Mouse (Mus musculus): ENCODE data around the gene Olfr1274-ps. TPM values are rescaled to one million over a fixed set of nuclear protein-coding genes. Genes with fewer than 3 reads are reported as not detected.
"Not testable (repeated sequence)": the region's sequence is repeated elsewhere in the genome, so short reads cannot be mapped to it uniquely, and the experiment has no call there.

The Olfr1274-ps gene
- not detected for total RNA-seq (2021)
- long read RNA-seq, experiment 1, result 0 reads
- long read RNA-seq, experiment 2, result 0 reads

GRCm38 (mm10) chr2:90398633-90399107 is at the start of gene Olfr1274-ps:
TSS of gene Olfr1274-ps (plus strand) at chr2:90398683.
- intact Hi-C loops (cut with DNase I), result not testable (repeated sequence)

GRCm38 (mm10) chr2:90351047-90351446 is 47.4 kb upstream of the Olfr1274-ps start:
- intact Hi-C loops (cut with DNase I); DNase-seq; H3K27ac ChIP-seq; H3K4me3 ChIP-seq: not testable (repeated sequence)

More at GRCm38 (mm10) chr2:90398633-90399107, at the start of gene Olfr1274-ps:
- not testable (repeated sequence) for DNase-seq, H3K4me3 ChIP-seq, H3K27ac ChIP-seq

- DNase-seq; intact Hi-C loops (cut with DNase I); H3K27ac ChIP-seq; H3K4me3 ChIP-seq: not testable (repeated sequence)
Observed at GRCm38 (mm10) chr2:90351540-90351939, 46.9 kb upstream of the Olfr1274-ps start.

- DNase-seq; intact Hi-C loops (cut with DNase I); H3K4me3 ChIP-seq; H3K27ac ChIP-seq: not testable (repeated sequence)
Observed at GRCm38 (mm10) chr2:90359229-90359628, 39.3 kb upstream of the Olfr1274-ps start.

GRCm38 (mm10) chr2:90360199-90360598 is 38.3 kb upstream of the Olfr1274-ps start:
- H3K4me3 ChIP-seq; H3K27ac ChIP-seq; DNase-seq; intact Hi-C loops (cut with DNase I): not testable (repeated sequence)

- intact Hi-C loops (cut with DNase I); H3K27ac ChIP-seq; H3K4me3 ChIP-seq; DNase-seq: not testable (repeated sequence)
Observed at GRCm38 (mm10) chr2:90414110-90414821, 15.8 kb downstream of the Olfr1274-ps start.

GRCm38 (mm10) chr2:90422282-90422681 is 23.8 kb downstream of the Olfr1274-ps start:
- intact Hi-C loops (cut with DNase I); H3K4me3 ChIP-seq; DNase-seq; H3K27ac ChIP-seq: not testable (repeated sequence)

- intact Hi-C loops (cut with DNase I); DNase-seq; H3K27ac ChIP-seq; H3K4me3 ChIP-seq: not testable (repeated sequence)
Observed at GRCm38 (mm10) chr2:90424937-90425336, 26.5 kb downstream of the Olfr1274-ps start.

- H3K4me3 ChIP-seq; intact Hi-C loops (cut with DNase I); DNase-seq; H3K27ac ChIP-seq: not testable (repeated sequence)
Observed at GRCm38 (mm10) chr2:90428988-90429717, 30.7 kb downstream of the Olfr1274-ps start.

- H3K27ac ChIP-seq; DNase-seq; H3K4me3 ChIP-seq; intact Hi-C loops (cut with DNase I): not testable (repeated sequence)
Observed at GRCm38 (mm10) chr2:90429782-90430181, 31.3 kb downstream of the Olfr1274-ps start.

GRCm38 (mm10) chr2:90437453-90437852 is 39.0 kb downstream of the Olfr1274-ps start:
- intact Hi-C loops (cut with DNase I); H3K27ac ChIP-seq; H3K4me3 ChIP-seq; DNase-seq: not testable (repeated sequence)

- H3K27ac ChIP-seq; intact Hi-C loops (cut with DNase I); DNase-seq; H3K4me3 ChIP-seq: not testable (repeated sequence)
Observed at GRCm38 (mm10) chr2:90440169-90440568, 41.7 kb downstream of the Olfr1274-ps start.

GRCm38 (mm10) chr2:90441811-90442210 is 43.3 kb downstream of the Olfr1274-ps start:
- H3K4me3 ChIP-seq; intact Hi-C loops (cut with DNase I); DNase-seq; H3K27ac ChIP-seq: not testable (repeated sequence)

Measured in gastrocnemius, adult 2 months (tissue).